Mouse (Mus musculus): Measurements from ENCODE around the gene Wnt10a.

DNA sequence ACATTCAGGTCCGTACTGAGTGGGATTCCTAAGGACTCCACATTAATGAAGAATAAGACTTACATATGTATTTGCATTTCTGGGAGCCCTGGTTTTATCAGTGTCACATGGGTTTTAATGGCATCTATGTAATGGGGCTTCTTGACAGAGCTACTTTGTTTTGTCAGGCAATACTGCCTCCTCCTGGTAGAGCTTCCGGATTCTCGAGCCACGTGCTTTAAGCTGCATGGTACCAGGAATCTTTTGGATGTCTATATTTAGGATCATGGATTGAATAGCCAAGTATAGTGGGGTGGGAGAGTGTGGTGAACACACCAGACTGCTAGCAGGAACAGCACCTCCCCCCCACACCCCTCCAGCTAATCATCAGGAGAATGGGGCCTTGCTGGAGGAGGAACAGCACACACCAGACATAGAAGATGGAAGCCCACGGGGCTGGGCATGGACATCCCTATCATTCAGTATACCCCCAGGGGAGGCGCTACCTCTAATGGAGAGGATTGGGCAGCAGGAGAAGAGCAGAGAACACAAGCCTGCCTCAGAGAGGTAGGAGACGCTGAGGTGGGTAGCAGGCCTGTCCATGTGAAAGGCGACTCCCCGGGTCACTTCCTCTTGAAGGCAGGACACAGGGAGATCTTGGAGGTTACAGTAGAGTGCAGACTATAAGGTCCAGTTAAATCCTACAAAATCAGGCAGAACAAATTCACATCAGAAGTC, 23.8 kb downstream of the Wnt10a start:
- no peak for TF ChIP-seq POLR2A (IDR thresholded peaks at IDR 0.05; ENCODE audit: insufficient read depth, low read depth, low read length)
- no peak for TF ChIP-seq CTCF (IDR thresholded peaks at IDR 0.05)
- no peak for TF ChIP-seq EP300 (IDR thresholded peaks at IDR 0.05; ENCODE audit: insufficient read depth, low read depth, low read length)

Data from heart, adult 2 months (tissue).